Mouse (Mus musculus) liver, embryonic 14.5 days (tissue): Measurements from ENCODE around the gene Usp28.

Experiments
- CTCF ChIP-seq: IDR thresholded peaks from 2 replicates; pipeline ENCODE4 v1.5.1; 2016; ENCODE audit warnings: antibody characterized with exemption, low read depth, control low read depth
- EP300 ChIP-seq: IDR thresholded peaks from 2 replicates; pipeline ENCODE4 v1.6.1; 2016; ENCODE audit warnings: antibody characterized with exemption, low read depth

DNA sequence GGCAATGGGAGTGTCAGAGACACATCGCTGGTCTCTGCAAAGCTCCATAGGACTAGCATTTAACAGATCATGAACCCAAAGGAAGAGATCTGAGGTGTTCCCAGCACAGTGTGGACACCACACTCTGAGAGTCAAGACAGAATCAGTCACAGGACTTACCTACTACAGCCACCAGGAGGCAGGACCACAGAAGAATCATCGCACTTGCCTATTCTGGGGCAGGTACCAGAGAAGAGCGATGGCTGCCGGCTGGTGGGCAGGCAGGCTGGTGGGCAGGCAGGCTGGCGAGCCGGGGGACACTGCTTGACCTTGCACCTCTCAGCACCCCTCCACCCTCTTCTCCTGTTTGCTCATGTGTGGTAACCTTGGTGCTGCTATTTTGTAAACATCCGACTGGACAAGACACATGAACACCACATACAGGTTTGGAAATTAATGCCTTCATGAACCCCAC, 20.6 kb upstream of the Usp28 start, which contains the start of gene Htr3b:
- TF ChIP-seq CTCF: peak; percentile 56
- TF ChIP-seq EP300: no peak
